In the genomic region with DNA sequence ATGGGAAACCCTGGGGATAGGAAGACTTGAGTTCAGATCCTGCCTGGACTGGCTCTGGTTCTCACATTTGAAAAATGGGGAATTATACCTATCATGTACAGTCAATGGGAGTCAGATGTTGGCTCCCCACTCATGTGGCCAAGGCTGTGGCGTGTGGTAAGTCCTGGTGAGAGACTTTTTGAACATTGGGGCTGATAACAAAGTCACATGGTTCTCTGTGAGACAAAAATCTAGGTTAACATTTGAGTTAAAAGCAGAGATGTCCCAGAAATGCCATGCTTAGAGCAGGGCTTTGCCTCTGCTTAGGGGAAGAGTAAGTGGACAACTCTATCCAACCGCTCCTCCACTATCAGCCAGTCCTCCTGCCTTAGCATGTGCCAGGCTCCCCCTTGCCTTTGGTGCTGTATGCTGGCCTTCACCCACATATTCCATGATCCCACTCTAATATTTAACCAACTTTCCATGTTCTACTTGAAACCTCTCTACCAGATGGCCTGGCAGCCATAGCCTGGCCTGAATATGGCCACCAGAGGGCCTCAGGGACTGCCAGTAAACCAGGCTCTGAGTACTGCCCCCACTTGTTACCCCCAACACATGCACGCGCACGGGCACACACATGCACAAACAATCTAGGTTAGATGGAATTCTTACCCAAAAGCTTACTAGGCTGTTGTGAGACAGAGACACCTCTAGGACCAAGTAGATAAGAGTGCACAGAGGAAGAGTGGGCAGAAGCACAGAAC, we compare ENCODE assay signal across 8 mouse cellular contexts. TPM values are rescaled to one million over a fixed set of nuclear protein-coding genes. Genes with fewer than 3 reads are reported as not detected.
A peak's percentile ranks its signal among the peaks of the same experiment; 100 is the strongest.
DNase-seq lines count a peak whose midpoint lies in the region; ATAC-seq and TF ChIP-seq lines count a peak whose summit lies in the region.

No protein-coding gene starts in this region.

- peaks cover 6% of the 10 kb centered on the region; the same call in 1 of the 2 replicates for H3K36me3 ChIP-seq in neural tube, embryonic 15.5 days

- no peaks in the 10 kb centered on the region for H3K27me3 ChIP-seq in neural tube, embryonic 15.5 days (replicated peaks)

- H3K4me2 ChIP-seq in neural tube, embryonic 15.5 days = no peak overlapping the region

- TF ChIP-seq CTCF in gastrocnemius, adult 2 months (IDR thresholded peaks at IDR 0.05) = peak; percentile 80

- DNase-seq in gastrocnemius, adult 2 months = peak; percentile 66
- DNase-seq in gastrocnemius, postnatal 25 days = no peak
- peak; percentile 40 for DNase-seq in neural tube, embryonic 10.5 days (ENCODE audit: extremely low spot score, low spot score)
- DNase-seq in brain, adult 2 months (ENCODE audit: low read depth, low spot score) = peak; percentile 81
- DNase-seq in induced T-regulatory cell, adult 2 months (ENCODE audit: low read depth) = peak; percentile 17
- peak; percentile 18 for DNase-seq in naive thymus-derived CD4-positive, alpha-beta T cell, adult 2 months (ENCODE audit: low read depth)

- H3K9ac ChIP-seq in neural tube, embryonic 15.5 days (replicated peaks) = no peak overlapping the region

- H3K27ac ChIP-seq in gastrocnemius, adult 2 months = no peak overlapping the region
- H3K27ac ChIP-seq in neural tube, embryonic 15.5 days (replicated peaks) = no peak overlapping the region

- no peak for ATAC-seq in neural tube, embryonic 15.5 days (ENCODE audit: low FRiP score)
- ATAC-seq in frontal cortex, adult (ENCODE audit: low TSS enrichment) = no peak

- H3K4me1 ChIP-seq in neural tube, embryonic 15.5 days = peaks cover 47% of the 10 kb centered on the region

- intact Hi-C loops in gastrocnemius, adult 2 months (cut with DNase I) = loop anchor here (5.0 kb wide), 1 partner anchor 56 kb away; no protein-coding TSS in a partner anchor

- H3K9me3 ChIP-seq in neural tube, embryonic 15.5 days (replicated peaks) = no peaks in the 10 kb centered on the region

- no peak overlapping the region for H3K4me3 ChIP-seq in gastrocnemius, adult 2 months
- no peak overlapping the region for H3K4me3 ChIP-seq in neural tube, embryonic 15.5 days (replicated peaks)

- WGBS in neural tube, embryonic 15.5 days = 56% methylated on average over 5 of the region's 5 CpGs

RNA-seq across cellular contexts. Expression of a gene that starts 3.5 kb away (rescaled TPM):
- 1 to 10 TPM; 7.0 to 8.9 TPM for total RNA-seq in gastrocnemius, adult 2 months (2021)
- 10 to 100 TPM; 12.5 to 14.3 TPM for total RNA-seq in gastrocnemius, postnatal 25 days (2021)
- 71.2 and 72.5 TPM in 2 replicates for polyA plus RNA-seq in neural tube, embryonic 15.5 days (2015; fragmentation: Nextera tagmentation; extraction: Ambion mirVana)

RNA-seq across cellular contexts. Expression of a gene that starts 3.6 kb away (rescaled TPM):
- 10 to 100 TPM; 41.8 to 59.7 TPM for total RNA-seq in gastrocnemius, adult 2 months (2021)
- total RNA-seq in gastrocnemius, postnatal 25 days (2021) = 10 to 100 TPM; 37.3 to 37.6 TPM
- 98.7 and 115 TPM in 2 replicates for polyA plus RNA-seq in neural tube, embryonic 15.5 days (2015; fragmentation: Nextera tagmentation; extraction: Ambion mirVana)
